Mouse (Mus musculus) kidney, adult 2 months (tissue): Measurements from ENCODE around the gene Bcdin3d.

ENCODE experiments used
- CTCF ChIP-seq: fragments of 200-500 bp; conservative IDR thresholded peaks from 2 replicates; pipeline ENCODE4 v1.5.1; 2011; ENCODE audit warnings: low read depth, mild to moderate bottlenecking, control low read depth, low read length, moderate library complexity, mixed read lengths; ENCODE audit not compliant: insufficient read depth, insufficient read length
- POLR2A ChIP-seq: fragments of 200-500 bp; IDR thresholded peaks from one replicate; pipeline ENCODE4 v1.6.1; 2011; ENCODE audit warnings: low read depth, low read length, control low read depth

DNA sequence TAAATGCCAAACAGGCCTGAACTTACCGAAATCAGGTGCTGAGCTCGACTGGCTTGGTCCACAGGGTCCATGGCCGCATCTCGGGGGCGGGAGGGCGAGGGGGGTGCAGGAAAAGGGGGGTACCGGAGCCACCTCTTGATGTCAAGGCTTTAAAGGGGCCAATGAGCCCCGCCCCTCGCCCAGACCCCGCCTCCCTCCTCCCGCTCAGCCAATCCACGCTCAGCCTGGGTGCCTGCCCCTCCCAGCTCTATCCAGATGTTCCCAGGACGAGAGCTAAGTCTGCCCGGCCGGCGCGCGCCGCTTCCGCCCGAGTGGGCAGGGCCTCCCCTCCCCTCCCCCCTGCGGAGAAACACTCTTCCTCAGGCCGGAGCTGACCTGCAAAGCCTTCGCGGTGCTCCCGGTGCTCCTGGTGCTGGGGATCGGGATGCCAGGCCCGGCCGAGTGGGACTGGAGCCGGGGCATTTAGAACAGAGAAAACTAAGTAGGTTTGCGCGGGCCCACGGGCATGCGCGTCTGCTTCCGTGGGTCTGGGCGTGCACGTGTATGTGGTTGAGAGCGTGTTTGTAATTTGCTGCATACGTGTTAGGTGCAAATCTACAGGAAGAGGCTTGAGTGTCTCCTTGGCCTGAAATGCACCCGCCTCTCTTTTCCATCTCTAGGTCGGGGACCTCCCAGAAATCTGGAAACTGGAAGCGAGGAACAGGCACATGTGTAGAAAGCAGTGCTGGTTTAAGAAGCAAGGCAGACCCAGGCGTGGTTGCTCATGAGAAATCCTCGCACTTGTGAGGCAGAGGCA, 16.7 kb downstream of the Bcdin3d start, which contains the start of gene Nckap5l:
- TF ChIP-seq CTCF (no peak), POLR2A (no peak)
